Mouse (Mus musculus): ENCODE results near the gene Heatr3. TPM values are rescaled to one million over a fixed set of nuclear protein-coding genes. Genes with fewer than 3 reads are reported as not detected.
"Not testable (repeated sequence)": the region's sequence is repeated elsewhere in the genome, so short reads cannot be mapped to it uniquely, and the experiment has no call there.

The Heatr3 gene
- polyA plus RNA-seq, 1 experiment from 2014 or later = 45.6 TPM

GRCm38 (mm10) chr8:88200724-88201495, 63.3 kb downstream of the Heatr3 start:
- peaks cover 31% of the 10 kb centered on the region for H3K4me1 ChIP-seq (ENCODE audit: control insufficient read depth, insufficient read depth, low read length)
- DNase-seq (ENCODE audit: low spot score, missing footprints) = no peak
- no peaks in the 10 kb centered on the region for H3K36me3 ChIP-seq (ENCODE audit: control insufficient read depth, insufficient read depth, low read length)
- peak overlapping the region; percentile 59 for H3K4me2 ChIP-seq
- H3K27ac ChIP-seq (ENCODE audit: low read depth, low read length) = no peak overlapping the region
- no peaks in the 10 kb centered on the region for H3K27me3 ChIP-seq (ENCODE audit: control insufficient read depth, insufficient read depth, low read length)
- H3K9ac ChIP-seq (ENCODE audit: low read length) = peak overlapping the region; percentile 83; the same call in 1 of the 2 replicates
- WGBS = 20% methylated on average over 10 of the region's 10 CpGs
- H3K9me3 ChIP-seq (ENCODE audit: control insufficient read depth, low read length) = no peaks in the 10 kb centered on the region
- no peak for ATAC-seq (ENCODE audit: low FRiP score)
- peak overlapping the region; percentile 91 for H3K4me3 ChIP-seq (ENCODE audit: low read depth, low read length)

- Histone ChIP-seq H3K9ac (ENCODE audit: low read length) (peak overlapping the region; percentile 16; the same call in 1 of the 2 replicates), H3K36me3 (ENCODE audit: control insufficient read depth, insufficient read depth, low read length) (no peaks in the 10 kb centered on the region), H3K9me3 (ENCODE audit: control insufficient read depth, low read length) (no peaks in the 10 kb centered on the region), H3K4me1 (ENCODE audit: control insufficient read depth, insufficient read depth, low read length) (peaks cover 31% of the 10 kb centered on the region), H3K27ac (ENCODE audit: low read depth, low read length) (no peak overlapping the region), H3K4me3 (ENCODE audit: low read depth, low read length) (0 out of 2 replicates have a peak overlapping the region, but pooled peaks have one; percentile 91), H3K27me3 (ENCODE audit: control insufficient read depth, insufficient read depth, low read length) (no peaks in the 10 kb centered on the region), H3K4me2 (peak overlapping the region; percentile 59)
- ATAC-seq (ENCODE audit: low FRiP score) = no peak
- 47% methylated on average over 3 of the region's 3 CpGs for WGBS
- DNase-seq (ENCODE audit: low spot score, missing footprints) = no peak
Observed at GRCm38 (mm10) chr8:88201641-88202040, 64.0 kb downstream of the Heatr3 start.

- no peak overlapping the region for H3K9ac ChIP-seq (ENCODE audit: low read length)
- peaks cover 21% of the 10 kb centered on the region for H3K4me1 ChIP-seq (ENCODE audit: control insufficient read depth, insufficient read depth, low read length)
- no peak overlapping the region for H3K4me3 ChIP-seq (ENCODE audit: low read depth, low read length)
- H3K27ac ChIP-seq (ENCODE audit: low read depth, low read length) = no peak overlapping the region
- H3K4me2 ChIP-seq = no peak overlapping the region
- ATAC-seq (ENCODE audit: low FRiP score) (no peak), DNase-seq (ENCODE audit: low spot score, missing footprints) (no peak)
- WGBS = 87% methylated on average over 9 of the region's 9 CpGs
- H3K9me3 ChIP-seq (ENCODE audit: control insufficient read depth, low read length) = no peaks in the 10 kb centered on the region
- H3K36me3 ChIP-seq (ENCODE audit: control insufficient read depth, insufficient read depth, low read length) = no peaks in the 10 kb centered on the region
- H3K27me3 ChIP-seq (ENCODE audit: control insufficient read depth, insufficient read depth, low read length) = no peaks in the 10 kb centered on the region
Observed at GRCm38 (mm10) chr8:88206016-88206415, 68.4 kb downstream of the Heatr3 start.

GRCm38 (mm10) chr8:88207121-88207821, 69.6 kb downstream of the Heatr3 start:
- H3K9me3 ChIP-seq (ENCODE audit: control insufficient read depth, low read length) = no peaks in the 10 kb centered on the region
- no peak overlapping the region for H3K4me3 ChIP-seq (ENCODE audit: low read depth, low read length)
- H3K4me2 ChIP-seq = no peak overlapping the region
- no peaks in the 10 kb centered on the region for H3K27me3 ChIP-seq (ENCODE audit: control insufficient read depth, insufficient read depth, low read length)
- no peak overlapping the region for H3K27ac ChIP-seq (ENCODE audit: low read depth, low read length)
- no peaks in the 10 kb centered on the region for H3K36me3 ChIP-seq (ENCODE audit: control insufficient read depth, insufficient read depth, low read length)
- H3K9ac ChIP-seq (ENCODE audit: low read length) = no peak overlapping the region
- no peak for ATAC-seq (ENCODE audit: low FRiP score)
- no peak for DNase-seq (ENCODE audit: low spot score, missing footprints)
- WGBS = 91% methylated on average over 7 of the region's 7 CpGs
- H3K4me1 ChIP-seq (ENCODE audit: control insufficient read depth, insufficient read depth, low read length) = peaks cover 9% of the 10 kb centered on the region

GRCm38 (mm10) chr8:88209930-88210827, 72.5 kb downstream of the Heatr3 start:
- H3K27ac ChIP-seq (ENCODE audit: low read depth, low read length); H3K4me1 ChIP-seq (ENCODE audit: control insufficient read depth, insufficient read depth, low read length); H3K27me3 ChIP-seq (ENCODE audit: control insufficient read depth, insufficient read depth, low read length); ATAC-seq (ENCODE audit: low FRiP score); H3K9me3 ChIP-seq (ENCODE audit: control insufficient read depth, low read length); DNase-seq (ENCODE audit: low spot score, missing footprints); H3K9ac ChIP-seq (ENCODE audit: low read length); H3K4me3 ChIP-seq (ENCODE audit: low read depth, low read length); H3K4me2 ChIP-seq; H3K36me3 ChIP-seq (ENCODE audit: control insufficient read depth, insufficient read depth, low read length): not testable (repeated sequence)
- WGBS = 94% methylated on average over 5 of the region's 6 CpGs

GRCm38 (mm10) chr8:88221353-88221752, 83.7 kb downstream of the Heatr3 start:
- ATAC-seq (ENCODE audit: low FRiP score) = no peak
- no peaks in the 10 kb centered on the region for H3K9me3 ChIP-seq (ENCODE audit: control insufficient read depth, low read length)
- no peak overlapping the region for H3K4me3 ChIP-seq (ENCODE audit: low read depth, low read length)
- H3K36me3 ChIP-seq (ENCODE audit: control insufficient read depth, insufficient read depth, low read length) = no peaks in the 10 kb centered on the region
- H3K4me1 ChIP-seq (ENCODE audit: control insufficient read depth, insufficient read depth, low read length) = peaks cover 18% of the 10 kb centered on the region
- H3K27me3 ChIP-seq (ENCODE audit: control insufficient read depth, insufficient read depth, low read length) = no peaks in the 10 kb centered on the region
- H3K27ac ChIP-seq (ENCODE audit: low read depth, low read length) = no peak overlapping the region
- H3K9ac ChIP-seq (ENCODE audit: low read length) = no peak overlapping the region
- no peak overlapping the region for H3K4me2 ChIP-seq
- DNase-seq (ENCODE audit: low spot score, missing footprints) = no peak
- WGBS = 79% methylated on average over 4 of the region's 4 CpGs

Small RNA genes lying within 50 kb of the gene (microRNA-seq; reads per million reads assigned to microRNA genes)
- 0.76 reads per million for gene Mir7071

Other genes with a start within 250 kb of the Heatr3 start
- gene Zfp423, start 178.3 kb upstream of the Heatr3 start, polyA plus RNA-seq (2014; fragmentation: Nextera tagmentation; extraction: Ambion mirVana) = 40.3 and 43.4 TPM in 2 replicates
- gene Cnep1r1, start 19.1 kb upstream of the Heatr3 start, polyA plus RNA-seq (2014; fragmentation: Nextera tagmentation; extraction: Ambion mirVana) = 34.5 and 35.6 TPM in 2 replicates
- gene Tent4b, start 61.4 kb downstream of the Heatr3 start, polyA plus RNA-seq (2014; fragmentation: Nextera tagmentation; extraction: Ambion mirVana) = 12.5 and 15.0 TPM in 2 replicates
- 1.8 and 2.1 TPM in 2 replicates for gene Adcy7, start 134.5 kb downstream of the Heatr3 start, polyA plus RNA-seq (2014; fragmentation: Nextera tagmentation; extraction: Ambion mirVana)
- gene Brd7, start 224.3 kb downstream of the Heatr3 start, polyA plus RNA-seq (2014; fragmentation: Nextera tagmentation; extraction: Ambion mirVana) = 85.7 and 89.2 TPM in 2 replicates

All from midbrain, embryonic 11.5 days (tissue).